Mouse (Mus musculus): ENCODE data around the gene Mrpl23.
A peak's percentile ranks its signal among the peaks of the same experiment; 100 is the strongest.

Mrpl23 gene

DNA sequence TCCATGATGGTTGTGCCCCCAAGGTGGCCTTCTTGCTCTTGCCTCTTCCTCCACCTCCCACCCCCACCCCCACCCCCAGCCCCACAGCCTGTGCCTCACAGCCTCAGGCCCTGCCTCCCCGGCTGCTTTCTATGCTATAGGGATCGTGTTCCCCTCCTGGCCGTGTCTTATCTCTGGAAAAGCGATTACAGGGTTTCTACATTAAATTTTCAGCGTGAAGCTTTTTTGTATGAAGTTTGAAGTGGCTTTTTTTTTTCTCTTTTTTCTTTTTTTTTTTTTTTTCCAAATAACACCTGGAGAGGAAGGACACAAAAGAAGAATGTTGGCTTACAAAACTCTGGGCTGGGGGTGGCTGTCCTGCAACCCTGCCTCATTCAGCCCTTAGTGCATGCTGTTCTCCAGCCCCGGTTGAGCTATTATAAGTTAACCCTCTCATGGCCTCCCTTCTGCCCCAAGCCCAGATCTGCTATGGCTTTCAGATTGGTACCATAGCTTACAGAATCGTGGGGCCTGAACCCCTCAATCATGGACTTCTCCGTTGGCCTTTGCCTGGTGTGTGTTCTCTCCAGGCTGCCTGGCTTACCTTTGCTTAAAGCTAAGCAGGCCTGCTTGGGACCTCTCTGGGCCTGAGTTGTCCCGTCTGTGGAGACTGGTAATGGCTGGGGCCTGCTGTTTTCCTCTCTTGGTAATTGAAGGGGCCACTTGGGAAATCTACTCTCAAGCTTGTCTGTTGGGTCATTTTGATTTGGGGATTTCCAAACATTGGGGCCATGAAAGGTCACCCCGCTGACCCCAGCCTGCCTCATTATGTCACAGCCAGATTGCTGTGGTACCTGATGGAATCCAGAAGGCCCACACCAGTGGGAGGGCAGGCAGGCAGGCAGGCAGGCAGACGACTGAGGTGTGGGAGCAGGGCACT is 21.2 kb downstream of the Mrpl23 start:
- DNase-seq: no peak

DNA sequence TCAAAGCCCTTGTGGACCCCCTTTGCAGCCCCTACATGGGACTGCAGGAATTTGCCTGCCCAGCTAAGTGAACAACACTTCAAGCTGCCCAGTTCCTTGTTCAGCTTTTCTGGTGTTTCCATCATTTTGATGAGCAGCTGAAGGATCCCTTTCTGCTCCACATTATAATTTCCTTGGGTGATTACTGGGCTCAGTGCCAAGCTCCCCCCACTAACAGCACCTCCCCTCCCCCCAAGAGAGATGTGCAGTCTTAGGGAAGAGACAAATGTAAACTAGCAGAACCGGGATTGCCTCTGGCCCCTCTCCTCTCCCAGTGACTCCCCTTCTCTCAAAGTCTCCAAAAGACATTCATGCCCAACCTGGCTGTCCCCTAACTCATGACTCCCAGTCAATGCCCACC is 22.1 kb downstream of the Mrpl23 start:
- no peak for DNase-seq

GRCm38 (mm10) chr7:142555366-142556088 is 23.0 kb downstream of the Mrpl23 start:
- DNase-seq: no peak

GRCm38 (mm10) chr7:142556089-142556476 is 23.6 kb downstream of the Mrpl23 start:
- DNase-seq: no peak

DNA sequence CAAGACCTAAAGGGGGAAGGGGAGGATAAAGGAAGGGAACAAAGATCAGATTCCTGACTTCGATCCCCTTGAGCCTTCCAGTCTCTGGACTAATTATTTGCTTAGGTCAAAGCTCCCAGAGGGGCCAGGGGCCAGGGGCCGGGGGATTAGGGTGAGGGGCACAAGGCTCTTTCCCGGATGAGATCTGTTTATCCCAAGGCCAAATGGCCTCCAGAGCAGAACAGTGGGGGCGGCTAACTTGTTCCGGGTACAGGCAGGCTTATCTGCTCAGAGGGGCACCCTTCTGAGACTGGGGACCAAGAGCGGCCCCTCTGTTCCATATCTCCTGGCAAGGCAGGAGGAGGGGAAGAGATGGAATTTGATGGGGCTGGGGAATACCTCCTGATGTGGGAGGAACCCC is 25.2 kb downstream of the Mrpl23 start:
- DNase-seq: no peak

- DNase-seq: no peak
These were observed 26.1 kb downstream of the Mrpl23 start for GRCm38 (mm10) chr7:142558511-142559146.

- DNase-seq: no peak
These were observed 27.2 kb downstream of the Mrpl23 start for GRCm38 (mm10) chr7:142559651-142560175.

GRCm38 (mm10) chr7:142560942-142561855 is 28.7 kb downstream of the Mrpl23 start:
- DNase-seq: peak; percentile 67

- DNase-seq: peak; percentile 4
These were observed 29.4 kb downstream of the Mrpl23 start for GRCm38 (mm10) chr7:142561856-142562404.

- peak; percentile 65 for DNase-seq
These were observed 30.7 kb downstream of the Mrpl23 start for GRCm38 (mm10) chr7:142563168-142563567.

DNA sequence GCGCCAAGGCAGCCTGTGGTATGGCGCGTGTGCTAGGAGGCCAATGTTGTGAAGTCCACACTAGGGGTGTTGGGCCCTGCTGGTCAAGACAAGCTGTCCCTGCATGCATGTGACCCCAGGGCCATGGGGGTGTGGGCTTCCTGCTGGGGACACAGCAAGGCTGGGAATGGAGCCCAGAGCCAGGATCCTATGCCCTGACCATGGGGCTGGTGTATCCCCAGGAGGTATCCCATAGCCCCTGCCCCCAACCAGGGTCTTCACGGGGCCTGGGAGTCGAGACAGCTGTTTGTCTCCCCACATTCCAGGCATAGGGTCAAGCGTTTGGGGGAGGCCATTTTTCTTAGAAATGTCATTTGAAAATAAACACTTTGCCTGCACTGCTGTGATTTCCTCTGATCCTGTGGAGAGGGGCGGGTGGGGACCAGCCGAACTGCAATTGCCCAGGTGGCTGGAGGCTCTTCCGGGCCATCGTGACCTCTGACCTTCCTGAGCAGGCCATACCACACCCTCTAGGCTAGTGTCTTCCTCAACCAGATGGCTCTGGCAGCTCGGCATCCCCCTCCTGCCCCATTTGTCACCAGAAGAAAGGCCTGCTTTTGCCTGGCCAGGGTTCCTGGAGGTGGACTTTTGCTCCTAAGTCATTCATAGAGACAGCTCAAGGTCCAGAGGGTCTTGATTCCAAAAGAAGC is 32.6 kb downstream of the Mrpl23 start:
- peak; percentile 16 for DNase-seq

GRCm38 (mm10) chr7:142566512-142566911 is 34.0 kb downstream of the Mrpl23 start:
- DNase-seq: peak; percentile 57

DNA sequence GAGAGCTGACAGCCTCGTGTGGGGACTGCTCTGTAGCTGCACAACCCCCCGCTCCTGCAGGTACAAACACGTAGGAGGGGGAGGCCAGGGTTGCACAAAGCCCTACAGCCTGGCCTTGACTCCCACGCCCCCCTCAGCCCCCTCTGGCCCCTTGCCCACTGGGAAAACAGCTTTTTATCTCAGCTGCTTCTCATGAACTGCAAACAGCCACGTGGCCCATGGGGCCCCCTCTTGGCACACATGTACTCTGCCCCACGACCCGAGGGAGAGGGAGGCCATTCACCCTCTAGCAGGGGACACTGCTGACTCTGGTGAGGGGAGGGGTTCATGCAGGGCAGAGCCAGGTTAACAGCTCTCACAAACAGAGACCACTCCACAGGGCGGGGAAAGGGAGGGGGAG is 36.5 kb downstream of the Mrpl23 start:
- DNase-seq: peak; percentile 79

- DNase-seq: peak; percentile 66
These were observed 38.1 kb downstream of the Mrpl23 start for GRCm38 (mm10) chr7:142570565-142570964.

GRCm38 (mm10) chr7:142571458-142572220 is 39.2 kb downstream of the Mrpl23 start:
- DNase-seq: no peak

DNA sequence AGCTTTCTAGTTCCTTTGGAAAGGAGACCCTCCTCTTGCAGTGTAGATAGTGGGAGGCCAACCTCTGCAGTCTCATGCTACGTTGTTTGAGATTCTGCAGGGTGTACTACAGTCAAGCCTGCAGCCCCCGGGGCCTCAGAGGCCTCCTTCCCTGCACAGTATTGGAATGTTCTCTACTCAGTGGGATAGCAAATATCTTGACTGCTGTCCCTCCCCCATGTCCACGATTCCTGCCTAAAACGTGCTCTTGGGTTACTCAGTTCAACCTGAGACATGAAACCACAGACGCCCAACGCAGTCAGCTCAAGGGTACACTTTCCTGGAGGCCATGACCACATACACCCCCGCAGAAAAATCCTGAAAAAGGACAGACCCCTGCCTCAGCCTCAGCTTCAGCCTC is 39.9 kb downstream of the Mrpl23 start:
- DNase-seq: no peak

- DNase-seq: no peak
These were observed 40.5 kb downstream of the Mrpl23 start for GRCm38 (mm10) chr7:142572992-142573391.

GRCm38 (mm10) chr7:142574155-142574660 is 41.7 kb downstream of the Mrpl23 start:
- DNase-seq: no peak

DNA sequence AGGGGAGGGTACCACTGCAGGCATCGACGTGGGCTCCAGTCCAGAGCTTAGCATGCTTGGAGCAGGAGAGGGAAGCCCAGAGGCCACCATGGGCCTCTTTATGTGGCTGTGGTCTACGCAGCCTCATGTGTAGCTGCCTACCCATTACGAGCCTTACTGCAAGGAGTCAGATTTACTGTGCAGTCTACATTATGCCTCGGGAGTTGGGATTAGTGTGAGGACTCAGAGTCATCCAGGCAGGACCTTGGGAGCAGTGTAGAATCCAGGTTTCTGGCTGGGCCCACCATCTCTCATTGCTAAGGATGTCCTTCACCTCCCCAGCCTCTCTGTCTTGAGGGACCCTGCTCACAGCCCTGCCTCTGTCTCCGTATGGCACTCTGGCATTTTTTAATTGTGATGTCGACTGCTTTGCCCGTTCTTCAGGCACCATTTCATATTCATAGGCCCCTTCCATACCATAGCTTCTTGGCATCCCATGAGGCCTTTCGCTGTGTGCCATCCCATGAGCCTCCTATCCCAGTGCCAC is 42.4 kb downstream of the Mrpl23 start:
- no peak for DNase-seq

DNA sequence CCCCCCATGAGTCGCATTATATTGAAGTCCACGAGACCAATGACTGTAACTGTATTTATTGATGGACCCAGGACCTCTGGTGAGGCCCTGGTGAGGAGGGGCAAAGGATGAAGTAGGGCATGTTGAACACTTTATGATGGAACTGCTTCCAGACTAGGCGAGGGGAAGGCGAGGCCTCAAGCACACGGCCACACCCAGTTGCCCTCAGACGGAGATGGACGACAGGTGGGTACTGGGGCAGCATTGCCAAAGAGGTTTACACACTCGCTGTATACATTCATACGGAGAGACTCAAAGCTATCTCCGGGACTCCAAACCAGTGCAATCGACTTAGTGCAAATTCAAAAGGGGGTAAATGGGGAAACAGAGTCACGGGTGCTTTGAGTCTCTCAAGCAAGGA is 43.0 kb downstream of the Mrpl23 start:
- no peak for DNase-seq

Data from liver (tissue).